Comparison of ENCODE assay signal across 23 mouse cellular contexts in genomic region chr11:65054216-65054615, GRCm38 (mm10).
"Had no signal": no experiment of that assay in that cellular context is flagged by ENCODE, and none has a peak within 500 bp of the region (broad histone marks: within the 10 kb centered on the region; RNA-seq: fewer than 3 reads in every experiment).

No protein-coding gene starts in this region.

- H3K9me3 ChIP-seq: kidney, embryonic 15.5 days; limb, embryonic 13.5 days; liver, embryonic 12.5 days; liver, embryonic 15.5 days; lung, embryonic 15.5 days; midbrain, embryonic 10.5 days; midbrain, embryonic 13.5 days; neural tube, embryonic 13.5 days; stomach, embryonic 15.5 days had no signal

- ATAC-seq: liver, embryonic 12.5 days; midbrain, embryonic 13.5 days; midbrain, embryonic 16.5 days had no signal

- H3K4me1 ChIP-seq: kidney, embryonic 15.5 days; liver, embryonic 15.5 days; lung, embryonic 15.5 days; stomach, embryonic 15.5 days had no signal

- DNase-seq: kidney, postnatal 10 days; kidney, postnatal 36 days; left cerebral cortex, postnatal 4 days; liver; lung, adult 18-20 months; lung, postnatal 10 days; lung, postnatal 36 days; retina, postnatal 1 day; right cerebral cortex, postnatal 25 days; spleen, adult 18-20 months; thymus, postnatal 25 days had no signal

- H3K27me3 ChIP-seq: kidney, embryonic 15.5 days; limb, embryonic 13.5 days; liver, embryonic 12.5 days; liver, embryonic 15.5 days; lung, embryonic 15.5 days; midbrain, embryonic 13.5 days; neural tube, embryonic 13.5 days; stomach, embryonic 15.5 days had no signal

- H3K4me3 ChIP-seq: kidney, embryonic 15.5 days; limb, embryonic 13.5 days; liver, embryonic 12.5 days; liver, embryonic 15.5 days; lung, embryonic 15.5 days; megakaryocyte, embryonic 14.5 days; midbrain, embryonic 10.5 days; midbrain, embryonic 13.5 days; myocyte; neural tube, embryonic 13.5 days; stomach, embryonic 15.5 days had no signal

- H3K36me3 ChIP-seq: kidney, embryonic 15.5 days; limb, embryonic 13.5 days; liver, embryonic 12.5 days; liver, embryonic 15.5 days; lung, embryonic 15.5 days; midbrain, embryonic 10.5 days; midbrain, embryonic 13.5 days; neural tube, embryonic 13.5 days; stomach, embryonic 15.5 days had no signal

- H3K27ac ChIP-seq: kidney, embryonic 15.5 days; limb, embryonic 13.5 days; liver, embryonic 12.5 days; liver, embryonic 15.5 days; lung, embryonic 15.5 days; midbrain, embryonic 10.5 days; midbrain, embryonic 13.5 days; neural tube, embryonic 13.5 days; stomach, embryonic 15.5 days had no signal
